Mouse (Mus musculus) heart, embryonic 10.5 days (tissue): ENCODE measurements at regions not wholly inside any gene's neighbourhood (a gene's known extent, or its start where the extent isn't known, plus 50 kb on each side); places are given as distances from the start of the nearest gene placed in this dataset.

Experiments used
- DNase-seq: peaks from one replicate; pipeline ENCODE4 v3.0.0-alpha.2; 2017; ENCODE audit warnings: low spot score
- H3K27ac ChIP-seq: fragments of 300-500 bp; sonication (generic); 2 replicates; pipeline ENCODE4 v1.5.1; 2016; ENCODE audit warnings: mild to moderate bottlenecking
- H3K27me3 ChIP-seq: fragments of 300-500 bp; sonication (generic); 2 replicates; pipeline ENCODE4 v1.6.1; 2016; ENCODE audit warnings: mild to moderate bottlenecking; ENCODE audit not compliant: poor library complexity, insufficient read depth, severe bottlenecking
- H3K36me3 ChIP-seq: fragments of 300-500 bp; sonication (generic); 2 replicates; pipeline ENCODE4 v1.6.1; 2016; ENCODE audit warnings: mild to moderate bottlenecking, moderate library complexity
- H3K4me1 ChIP-seq: fragments of 300-500 bp; sonication (generic); 2 replicates; pipeline ENCODE4 v1.6.1; 2016; ENCODE audit warnings: mild to moderate bottlenecking
- H3K4me3 ChIP-seq: fragments of 300-500 bp; sonication (generic); 2 replicates; pipeline ENCODE4 v1.5.1; 2016; ENCODE audit warnings: mild to moderate bottlenecking, moderate library complexity
- H3K9me3 ChIP-seq: fragments of 300-500 bp; sonication (generic); 2 replicates; pipeline ENCODE4 v1.6.1; 2016; ENCODE audit warnings: mild to moderate bottlenecking, moderate library complexity
- WGBS: fragments of 180-500 bp; shearing (Covaris S2); methylation state at CpG from one replicate; pipeline ENCODE4 v1.1.7; 2016; 5-methylcytosine and 5-hydroxymethylcytosine counted together

- Histone ChIP-seq H3K9me3 (no peaks in the 10 kb centered on the region), H3K4me1 (peaks cover 17% of the 10 kb centered on the region), H3K27me3 (no peaks in the 10 kb centered on the region), H3K4me3 (no peak overlapping the region), H3K27ac (no peak overlapping the region), H3K36me3 (no peaks in the 10 kb centered on the region)
- no peak for DNase-seq
- 59% methylated on average over 5 of the region's 5 CpGs for WGBS
Observed at GRCm38 (mm10) chr12:12882931-12883553, 58.7 kb downstream of the Mycn start.

DNA sequence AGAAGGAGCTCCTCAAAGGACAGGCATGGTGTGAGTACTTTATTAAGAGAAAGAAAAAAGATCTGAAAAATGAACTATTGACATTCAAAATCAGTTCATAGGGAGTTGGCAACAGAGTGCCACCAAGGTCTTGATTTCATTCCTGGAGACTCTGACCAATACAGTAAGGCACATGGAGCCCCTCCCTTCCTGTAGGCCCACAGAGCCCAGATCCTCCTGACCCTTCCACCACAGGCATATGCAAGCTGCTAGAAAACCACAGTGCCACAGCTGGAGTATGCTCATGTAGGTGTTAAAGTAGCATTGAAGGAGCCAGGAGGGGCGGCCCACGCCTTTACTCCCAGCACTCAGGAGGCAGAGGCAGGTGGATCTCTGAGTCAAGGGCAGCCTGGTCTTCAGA lies 63.7 kb downstream of the Mycn start:
- no peaks in the 10 kb centered on the region for H3K9me3 ChIP-seq
- WGBS = 75% methylated on average over 2 of the region's 2 CpGs
- H3K4me3 ChIP-seq = no peak overlapping the region
- no peaks in the 10 kb centered on the region for H3K36me3 ChIP-seq
- no peak for DNase-seq
- H3K4me1 ChIP-seq = peaks cover 12% of the 10 kb centered on the region
- H3K27ac ChIP-seq = no peak overlapping the region
- H3K27me3 ChIP-seq = no peaks in the 10 kb centered on the region

GRCm38 (mm10) chr12:12877539-12877938 lies 64.2 kb downstream of the Mycn start:
- no peak for DNase-seq
- 72% methylated on average over 5 of the region's 5 CpGs for WGBS
- Histone ChIP-seq H3K27ac (no peak overlapping the region), H3K36me3 (no peaks in the 10 kb centered on the region), H3K9me3 (no peaks in the 10 kb centered on the region), H3K4me3 (no peak overlapping the region), H3K27me3 (no peaks in the 10 kb centered on the region), H3K4me1 (peaks cover 13% of the 10 kb centered on the region)

GRCm38 (mm10) chr12:12875976-12876745 lies 65.6 kb downstream of the Mycn start:
- WGBS = 71% methylated on average over 12 of the region's 12 CpGs
- Histone ChIP-seq H3K27ac (no peak overlapping the region), H3K9me3 (no peaks in the 10 kb centered on the region), H3K4me1 (peaks cover 17% of the 10 kb centered on the region), H3K27me3 (no peaks in the 10 kb centered on the region), H3K36me3 (no peaks in the 10 kb centered on the region), H3K4me3 (no peak overlapping the region)
- DNase-seq = no peak

DNA sequence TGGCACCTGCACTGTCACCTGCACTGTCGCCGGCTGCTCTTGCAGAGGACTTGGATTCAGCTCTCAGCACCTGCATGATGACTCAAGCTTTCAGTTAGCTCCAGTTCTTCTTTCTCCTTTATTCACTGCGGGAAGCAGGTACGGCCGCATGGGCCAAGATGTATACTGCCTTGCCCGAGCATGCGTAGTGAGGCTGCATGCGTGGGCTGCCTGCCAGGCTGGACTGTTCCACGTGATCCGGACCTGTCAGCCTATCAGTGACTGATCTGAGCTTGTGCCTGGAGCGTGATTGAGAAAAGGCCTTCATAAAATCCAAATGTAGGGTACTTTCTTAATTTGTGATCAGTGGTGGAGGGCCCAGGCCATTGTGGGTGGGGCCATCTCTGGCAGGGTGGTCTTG lies 68.2 kb downstream of the Mycn start:
- WGBS = 88% methylated on average over 11 of the region's 11 CpGs
- H3K4me1 ChIP-seq = peaks cover 15% of the 10 kb centered on the region
- no peak for DNase-seq

GRCm38 (mm10) chr12:12872974-12873373 lies 68.7 kb downstream of the Mycn start:
- no peaks in the 10 kb centered on the region for H3K36me3 ChIP-seq
- H3K27ac ChIP-seq = no peak overlapping the region
- H3K9me3 ChIP-seq = no peaks in the 10 kb centered on the region
- H3K4me3 ChIP-seq = no peak overlapping the region
- H3K4me1 ChIP-seq = peaks cover 15% of the 10 kb centered on the region
- no peak for DNase-seq
- H3K27me3 ChIP-seq = no peaks in the 10 kb centered on the region
- WGBS = 54% methylated on average over 4 of the region's 4 CpGs

More for the DNA sequence above, 68.2 kb downstream of the Mycn start:
- no peak overlapping the region for H3K4me3 ChIP-seq
- no peaks in the 10 kb centered on the region for H3K36me3 ChIP-seq
- H3K27ac ChIP-seq = no peak overlapping the region; the same call in 1 of the 2 replicates
- H3K27me3 ChIP-seq = no peaks in the 10 kb centered on the region
- H3K9me3 ChIP-seq = no peaks in the 10 kb centered on the region

DNA sequence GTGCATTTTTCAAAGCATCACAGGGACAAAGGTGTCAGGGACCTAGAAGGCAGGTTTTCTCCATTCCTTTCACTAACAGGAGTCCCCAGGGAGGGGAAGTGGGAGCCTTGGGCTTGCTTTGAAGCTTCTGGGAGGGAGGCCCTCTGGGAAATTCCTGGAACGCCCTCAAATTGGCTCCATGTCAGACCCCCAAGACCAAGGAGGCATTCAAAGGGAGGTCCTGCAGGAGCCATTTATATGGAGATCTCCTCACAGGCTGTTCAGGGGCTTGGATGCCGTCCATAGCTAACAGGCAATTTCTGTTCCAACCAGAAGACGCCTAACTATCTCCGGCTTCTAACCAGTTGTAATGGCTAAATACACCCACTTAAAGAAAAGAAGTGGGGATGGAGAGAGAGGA lies 70.4 kb downstream of the Mycn start:
- no peaks in the 10 kb centered on the region for H3K36me3 ChIP-seq
- H3K4me1 ChIP-seq = peaks cover 26% of the 10 kb centered on the region
- no peak overlapping the region for H3K4me3 ChIP-seq
- H3K9me3 ChIP-seq = no peaks in the 10 kb centered on the region
- DNase-seq = no peak
- no peak overlapping the region for H3K27ac ChIP-seq
- 73% methylated on average over 4 of the region's 4 CpGs for WGBS
- H3K27me3 ChIP-seq = no peaks in the 10 kb centered on the region

- Histone ChIP-seq H3K4me1 (peaks cover 12% of the 10 kb centered on the region), H3K4me3 (no peak overlapping the region), H3K9me3 (no peaks in the 10 kb centered on the region), H3K27me3 (no peaks in the 10 kb centered on the region), H3K36me3 (no peaks in the 10 kb centered on the region), H3K27ac (no peak overlapping the region)
- DNase-seq = no peak
- 59% methylated on average over 10 of the region's 10 CpGs for WGBS
Observed at GRCm38 (mm10) chr12:12866590-12866989, 75.1 kb downstream of the Mycn start.

DNA sequence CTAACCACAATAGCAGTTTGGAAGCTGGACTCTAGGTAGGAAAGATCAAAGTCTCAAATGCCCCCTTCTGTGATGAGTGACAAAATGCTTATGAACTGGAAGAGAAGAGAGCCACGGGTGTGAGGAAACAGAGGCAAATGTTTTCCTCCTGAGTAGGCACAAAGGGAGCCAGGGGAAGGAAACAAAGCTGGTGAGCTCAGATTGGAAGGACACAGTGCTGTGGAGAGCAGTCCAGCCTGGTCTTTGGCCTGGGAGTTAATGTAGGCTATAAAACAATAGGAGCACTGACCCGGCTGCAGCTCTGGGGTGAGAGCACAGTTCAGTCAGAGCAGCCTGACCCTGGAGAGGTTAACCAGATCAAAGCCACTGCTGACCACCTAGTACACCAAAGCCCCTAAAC lies 91.0 kb downstream of the Mycn start:
- 32% methylated on average over 2 of the region's 2 CpGs for WGBS
- DNase-seq = peak; percentile 57
- Histone ChIP-seq H3K4me3 (no peak overlapping the region), H3K27me3 (no peaks in the 10 kb centered on the region), H3K36me3 (no peaks in the 10 kb centered on the region), H3K4me1 (no peaks in the 10 kb centered on the region), H3K9me3 (no peaks in the 10 kb centered on the region), H3K27ac (no peak overlapping the region)

DNA sequence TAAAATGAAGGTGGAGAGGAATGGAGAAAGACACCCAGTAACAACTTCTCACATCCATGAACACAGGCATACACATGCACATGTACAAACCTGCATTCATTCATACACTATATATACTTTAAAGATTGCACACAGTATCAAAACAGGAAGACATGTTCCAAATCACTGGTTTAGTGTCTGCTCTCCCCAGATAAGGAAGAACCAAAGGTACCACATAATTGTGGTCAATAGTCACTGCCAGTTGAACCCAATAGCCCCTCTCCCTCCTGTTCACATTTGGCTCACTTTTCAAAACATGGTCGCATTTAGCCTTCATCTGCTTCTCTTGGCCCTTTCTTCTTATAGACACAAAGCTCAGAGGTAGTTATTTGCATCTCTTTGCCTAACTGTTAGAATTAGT lies 95.0 kb downstream of the Mycn start:
- Histone ChIP-seq H3K27ac (no peak overlapping the region), H3K4me3 (no peak overlapping the region), H3K36me3 (no peaks in the 10 kb centered on the region), H3K9me3 (no peaks in the 10 kb centered on the region), H3K4me1 (peaks cover 1% of the 10 kb centered on the region; the same call in 1 of the 2 replicates), H3K27me3 (no peaks in the 10 kb centered on the region)
- 80% methylated on average over 1 of the region's 1 CpGs for WGBS
- DNase-seq = no peak

- 74% methylated on average over 17 of the region's 17 CpGs for WGBS
- DNase-seq = no peak
- H3K4me3 ChIP-seq = no peak overlapping the region
Observed at GRCm38 (mm10) chr12:12842247-12842957, 99.3 kb downstream of the Mycn start.

DNA sequence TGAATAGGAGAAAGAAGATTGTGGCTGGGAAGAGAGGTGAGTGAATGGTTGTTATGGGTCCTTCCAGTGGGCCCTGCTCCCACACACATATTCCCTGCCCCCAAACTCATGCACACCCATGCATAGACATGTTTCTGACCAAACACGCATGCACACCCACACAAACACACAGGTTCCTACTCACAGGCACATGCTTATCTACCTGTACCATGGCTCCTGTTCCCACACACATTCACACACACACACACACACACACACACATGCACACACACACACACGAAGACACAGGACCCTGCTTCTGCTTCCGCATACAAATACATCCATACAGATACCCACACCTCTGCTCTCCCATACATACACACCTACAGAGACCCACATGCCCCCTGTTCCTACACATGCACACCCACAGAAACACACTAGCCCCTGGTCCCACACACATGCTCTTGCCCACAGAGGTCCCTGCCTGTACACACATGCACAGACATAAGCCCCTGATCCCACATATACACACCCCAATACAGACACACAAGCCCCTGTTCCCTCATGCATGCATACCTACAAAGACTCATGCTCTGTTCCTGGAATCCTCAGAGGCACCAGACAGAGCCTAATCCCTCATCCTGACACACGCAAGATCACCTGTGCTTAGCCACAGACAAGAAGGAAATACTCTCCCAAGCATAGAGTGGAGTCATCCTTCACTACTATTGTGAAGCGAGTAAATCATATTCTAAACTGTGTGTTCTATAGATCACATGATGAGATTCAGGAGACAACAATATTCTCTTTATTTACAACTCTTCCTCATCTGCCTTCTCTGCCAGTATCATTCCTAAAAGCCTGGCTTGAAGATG lies 100.1 kb downstream of the Mycn start:
- Histone ChIP-seq H3K4me1 (peaks cover 20% of the 10 kb centered on the region), H3K27ac (peak overlapping the region; percentile 84), H3K9me3 (no peaks in the 10 kb centered on the region), H3K4me3 (no peak overlapping the region), H3K36me3 (no peaks in the 10 kb centered on the region), H3K27me3 (no peaks in the 10 kb centered on the region)
- no peak for DNase-seq
- 91% methylated on average over 5 of the region's 5 CpGs for WGBS

More at GRCm38 (mm10) chr12:12842247-12842957, 99.3 kb downstream of the Mycn start:
- Histone ChIP-seq H3K9me3 (no peaks in the 10 kb centered on the region), H3K27ac (no peak overlapping the region), H3K27me3 (no peaks in the 10 kb centered on the region), H3K36me3 (no peaks in the 10 kb centered on the region), H3K4me1 (peaks cover 20% of the 10 kb centered on the region)
